Mouse (Mus musculus) megakaryocyte, embryonic 14.5 days (primary cell): ENCODE results near the gene Tcl1b4. TPM values are rescaled to one million over a fixed set of nuclear protein-coding genes. Genes with fewer than 3 reads are reported as not detected.
"Not testable (repeated sequence)": the region's sequence is repeated elsewhere in the genome, so short reads cannot be mapped to it uniquely, and the experiment has no call there.

Experiments used
- H3K27me3 ChIP-seq: replicated peaks from 2 replicates; pipeline ENCODE3; 2012; ENCODE audit warnings: inconsistent platforms
- H3K36me3 ChIP-seq: replicated peaks from 2 replicates; pipeline ENCODE3; 2012; ENCODE audit warnings: low read length, inconsistent platforms, mixed read lengths
- H3K4me1 ChIP-seq: 2 replicates; pipeline ENCODE4 v1.6.1; 2012; ENCODE audit warnings: inconsistent platforms
- H3K4me3 ChIP-seq: replicated peaks from 2 replicates; pipeline ENCODE3; 2012; ENCODE audit warnings: moderate library complexity, mild to moderate bottlenecking, inconsistent platforms
- H3K9me3 ChIP-seq: 2 replicates; pipeline ENCODE4 v1.6.1; 2012; ENCODE audit warnings: inconsistent platforms
- FLI1 ChIP-seq: IDR thresholded peaks from 2 replicates; pipeline ENCODE4 v1.6.1; 2012; ENCODE audit warnings: low read length, inconsistent platforms, mixed read lengths
- GATA1 ChIP-seq: IDR thresholded peaks from 3 replicates; pipeline ENCODE4 v1.6.1; 2012; ENCODE audit warnings: mixed read lengths, low read length, inconsistent platforms, borderline replicate concordance
- polyA plus RNA-seq: library from polyadenylated mRNA; stranded (reverse); fragments of >175 nt; gene quantifications from 2 replicates; pipeline ENCODE4 v1.2.3, GENCODE M21; 2012; ENCODE audit warnings: low replicate concordance; ENCODE audit not compliant: insufficient read depth

The Tcl1b4 gene
- not detected in 2 replicates for polyA plus RNA-seq

GRCm38 (mm10) chr12:105201657-105202056, at the start of gene Tcl1b4:
Tcl1b4 (plus strand) TSS chr12:105201957.
- not testable (repeated sequence) for H3K27me3 ChIP-seq, H3K4me3 ChIP-seq, H3K9me3 ChIP-seq, H3K4me1 ChIP-seq, H3K36me3 ChIP-seq

GRCm38 (mm10) chr12:105155286-105155685, 46.5 kb upstream of the Tcl1b4 start:
- not testable (repeated sequence) for H3K4me1 ChIP-seq, H3K36me3 ChIP-seq
- peaks cover 29% of the 10 kb centered on the region for H3K9me3 ChIP-seq

GRCm38 (mm10) chr12:105158842-105159241, 42.9 kb upstream of the Tcl1b4 start:
- H3K36me3 ChIP-seq: no peaks in the 10 kb centered on the region
- no peak overlapping the region for H3K4me3 ChIP-seq
- TF ChIP-seq FLI1 (no peak), GATA1 (no peak)
- peaks cover 1% of the 10 kb centered on the region for H3K27me3 ChIP-seq
- H3K9me3 ChIP-seq: peaks cover 3% of the 10 kb centered on the region
- H3K4me1 ChIP-seq: no peaks in the 10 kb centered on the region

More at GRCm38 (mm10) chr12:105155286-105155685, 46.5 kb upstream of the Tcl1b4 start:
- not testable (repeated sequence) for H3K27me3 ChIP-seq, H3K4me3 ChIP-seq

- Histone ChIP-seq H3K27me3 (peaks cover 1% of the 10 kb centered on the region), H3K36me3 (no peaks in the 10 kb centered on the region), H3K4me1 (no peaks in the 10 kb centered on the region), H3K9me3 (no peaks in the 10 kb centered on the region), H3K4me3 (no peak within 1 kb of the TSS)
- TF ChIP-seq FLI1 (no peak), GATA1 (no peak)
Observed at GRCm38 (mm10) chr12:105159390-105159789, 42.4 kb upstream of the Tcl1b4 start, which contains the start of gene Tcl1b1. Tcl1b1 (plus strand) TSS chr12:105159690.

- TF ChIP-seq FLI1 (no peak), GATA1 (no peak)
- Histone ChIP-seq H3K27me3 (peaks cover 3% of the 10 kb centered on the region), H3K9me3 (peaks cover 8% of the 10 kb centered on the region), H3K36me3 (no peaks in the 10 kb centered on the region), H3K4me1 (no peaks in the 10 kb centered on the region), H3K4me3 (no peak overlapping the region)
Observed at GRCm38 (mm10) chr12:105166734-105167133, 35.0 kb upstream of the Tcl1b4 start.

- H3K4me3 ChIP-seq: no peak overlapping the region
- TF ChIP-seq GATA1: no peak
- TF ChIP-seq FLI1: no peak
- no peaks in the 10 kb centered on the region for H3K4me1 ChIP-seq
- no peaks in the 10 kb centered on the region for H3K36me3 ChIP-seq
- H3K27me3 ChIP-seq: no peaks in the 10 kb centered on the region
- no peaks in the 10 kb centered on the region for H3K9me3 ChIP-seq
Observed at GRCm38 (mm10) chr12:105173366-105173765, 28.4 kb upstream of the Tcl1b4 start.

- H3K4me3 ChIP-seq, H3K4me1 ChIP-seq, H3K36me3 ChIP-seq, H3K9me3 ChIP-seq, H3K27me3 ChIP-seq: not testable (repeated sequence)
Observed at GRCm38 (mm10) chr12:105174318-105174717, 27.4 kb upstream of the Tcl1b4 start.

GRCm38 (mm10) chr12:105176044-105176443, 25.7 kb upstream of the Tcl1b4 start, which contains the start of gene Tcl1b5:
Tcl1b5 (plus strand) TSS chr12:105176344.
- not testable (repeated sequence) for H3K36me3 ChIP-seq, H3K27me3 ChIP-seq, H3K4me1 ChIP-seq, H3K4me3 ChIP-seq, H3K9me3 ChIP-seq

GRCm38 (mm10) chr12:105181040-105181644, 20.6 kb upstream of the Tcl1b4 start:
- not testable (repeated sequence) for H3K36me3 ChIP-seq, H3K4me3 ChIP-seq, H3K27me3 ChIP-seq, H3K9me3 ChIP-seq, H3K4me1 ChIP-seq

- H3K4me3 ChIP-seq, H3K9me3 ChIP-seq, H3K4me1 ChIP-seq, H3K36me3 ChIP-seq, H3K27me3 ChIP-seq: not testable (repeated sequence)
Observed at GRCm38 (mm10) chr12:105188980-105189379, 12.8 kb upstream of the Tcl1b4 start.

GRCm38 (mm10) chr12:105190743-105191142, 11.0 kb upstream of the Tcl1b4 start, which contains the start of gene Tcl1b3:
Tcl1b3 (plus strand) TSS chr12:105191043.
- H3K9me3 ChIP-seq, H3K36me3 ChIP-seq, H3K27me3 ChIP-seq, H3K4me1 ChIP-seq, H3K4me3 ChIP-seq: not testable (repeated sequence)

GRCm38 (mm10) chr12:105199684-105200497, 1.9 kb upstream of the Tcl1b4 start:
- H3K4me3 ChIP-seq, H3K27me3 ChIP-seq, H3K36me3 ChIP-seq, H3K9me3 ChIP-seq, H3K4me1 ChIP-seq: not testable (repeated sequence)
